Mouse (Mus musculus) stomach, postnatal 0 days (tissue): ENCODE data around the gene Selenof. TPM values are rescaled to one million over a fixed set of nuclear protein-coding genes. Genes with fewer than 3 reads are reported as not detected.

Experiments
- ATAC-seq: fragments of 200-750 bp; cut with Nextera tagmentation; 2 replicates; pipeline ENCODE4 v1.8.0; 2017; ENCODE audit not compliant: low FRiP score, low TSS enrichment
- DNase-seq: peaks from one replicate; pipeline ENCODE4 v3.0.0-alpha.2; 2016; ENCODE audit warnings: low spot score
- H3K27ac ChIP-seq: fragments of 300-500 bp; sonication (generic); replicated peaks from 2 replicates; pipeline ENCODE4 v1.5.1; 2014; ENCODE audit warnings: mild to moderate bottlenecking, control low read depth
- H3K27me3 ChIP-seq: fragments of 300-500 bp; sonication (generic); 2 replicates; pipeline ENCODE4 v1.6.1; 2014; ENCODE audit warnings: low read length; ENCODE audit not compliant: control insufficient read depth, insufficient read depth
- H3K36me3 ChIP-seq: fragments of 300-500 bp; sonication (generic); 2 replicates; pipeline ENCODE4 v1.6.1; 2014; ENCODE audit warnings: low read length, mixed read lengths; ENCODE audit not compliant: control insufficient read depth, insufficient read depth
- H3K4me1 ChIP-seq: fragments of 300-500 bp; sonication (generic); replicated peaks from 2 replicates; pipeline ENCODE4 v1.6.1; 2014; ENCODE audit warnings: antibody characterized with exemption; ENCODE audit not compliant: control insufficient read depth, insufficient read depth
- H3K4me2 ChIP-seq: fragments of 300-500 bp; sonication (generic); replicated peaks from 2 replicates; pipeline ENCODE4 v1.6.1; 2014; ENCODE audit warnings: low read depth, mild to moderate bottlenecking, control low read depth, moderate library complexity
- H3K4me3 ChIP-seq: fragments of 300-500 bp; sonication (generic); 2 replicates; pipeline ENCODE4 v1.5.1; 2014; ENCODE audit warnings: low read depth, low read length, control low read depth
- H3K9ac ChIP-seq: fragments of 300-500 bp; sonication (generic); 2 replicates; pipeline ENCODE4 v1.6.1; 2014; ENCODE audit warnings: mild to moderate bottlenecking, low read length, control low read depth, mixed read lengths
- H3K9me3 ChIP-seq: fragments of 300-500 bp; sonication (generic); 2 replicates; pipeline ENCODE4 v1.6.1; 2016; ENCODE audit warnings: low read length; ENCODE audit not compliant: control insufficient read depth
- CTCF ChIP-seq: IDR thresholded peaks from 2 replicates; pipeline ENCODE4 v1.5.1; 2016; ENCODE audit warnings: antibody characterized with exemption, low read depth, mild to moderate bottlenecking, moderate library complexity
- EP300 ChIP-seq: optimal IDR thresholded peaks from 2 replicates; pipeline ENCODE3; 2016; ENCODE audit warnings: antibody characterized with exemption
- WGBS: fragments of 180-500 bp; shearing (Covaris S2); extraction: QIAGEN DNeasy Blood & Tissue Kit; methylation state at CpG from one replicate; pipeline ENCODE4 v1.1.7; 2014; 5-methylcytosine and 5-hydroxymethylcytosine counted together
- polyA plus RNA-seq: library from polyadenylated mRNA; unstranded; fragments of >200 nt; fragmentation: Nextera tagmentation; extraction: Ambion mirVana; gene quantifications from 2 replicates; pipeline ENCODE4 v1.2.1, GENCODE M21; 2015

The Selenof gene
- 546 and 560 TPM in 2 replicates for polyA plus RNA-seq

DNA sequence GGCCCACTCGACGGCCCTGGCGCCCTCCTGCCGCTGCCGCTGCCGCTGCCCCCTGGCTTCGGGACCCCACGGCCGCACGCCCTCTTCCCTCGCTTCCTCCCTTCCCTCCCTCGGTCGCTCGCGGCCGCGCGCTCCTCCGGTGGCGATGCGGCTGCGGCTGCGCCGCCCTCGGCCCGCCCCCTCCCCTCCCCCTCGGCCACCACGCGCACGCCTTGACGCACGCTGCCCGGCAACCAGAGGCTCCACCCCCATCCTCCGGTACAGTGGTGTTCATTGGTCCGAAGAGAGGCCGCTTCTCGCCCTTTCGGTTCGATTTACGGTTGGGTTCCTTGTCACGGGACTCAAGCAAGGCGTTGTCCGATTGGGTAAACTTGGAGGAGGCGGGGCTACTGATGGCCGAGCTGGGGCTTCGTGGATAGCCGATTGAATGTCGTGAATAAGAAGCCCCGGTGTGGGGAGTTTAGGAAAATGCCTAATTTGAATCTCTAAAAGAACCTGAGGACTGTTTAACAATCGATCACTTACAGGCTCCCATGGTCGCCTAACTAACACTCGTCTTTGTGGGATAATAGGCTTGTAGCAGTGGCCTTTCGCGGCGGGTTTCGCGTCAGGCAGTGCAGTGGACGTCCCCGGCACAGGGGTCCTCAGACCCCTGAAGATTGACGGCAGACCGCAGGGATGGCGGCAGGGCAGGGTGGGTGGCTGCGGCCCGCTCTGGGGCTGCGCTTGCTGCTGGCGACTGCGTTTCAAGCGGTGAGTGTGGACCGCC, at the start of gene Selenof, which contains the start of gene Hs2st1:
Gene Selenof (plus strand): TSS at position 258 of the 769 bp plus-strand sequence.
Gene Hs2st1 (minus strand): TSS at position 135 of the 769 bp plus-strand sequence.
- peaks cover 8% of the 10 kb centered on the region; the same call in 1 of the 2 replicates for H3K4me1 ChIP-seq
- H3K9me3 ChIP-seq: no peaks in the 10 kb centered on the region
- 0 out of 2 replicates have a peak, but pooled peaks cover 3% of the 10 kb centered on the region for H3K36me3 ChIP-seq
- TF ChIP-seq CTCF (peak; percentile 42), EP300 (peak; percentile 96)
- ATAC-seq (peak; percentile 99), DNase-seq (peak; percentile 99)
- H3K9ac ChIP-seq: peak within 1 kb of the TSS; percentile 89
- H3K4me3 ChIP-seq: peak within 1 kb of the TSS; percentile 90
- peak within 1 kb of the TSS; percentile 96 for H3K27ac ChIP-seq
- H3K4me2 ChIP-seq: peak within 1 kb of the TSS; percentile 99
- no peaks in the 10 kb centered on the region for H3K27me3 ChIP-seq
- WGBS: 1% methylated on average over 59 of the region's 69 CpGs

DNA sequence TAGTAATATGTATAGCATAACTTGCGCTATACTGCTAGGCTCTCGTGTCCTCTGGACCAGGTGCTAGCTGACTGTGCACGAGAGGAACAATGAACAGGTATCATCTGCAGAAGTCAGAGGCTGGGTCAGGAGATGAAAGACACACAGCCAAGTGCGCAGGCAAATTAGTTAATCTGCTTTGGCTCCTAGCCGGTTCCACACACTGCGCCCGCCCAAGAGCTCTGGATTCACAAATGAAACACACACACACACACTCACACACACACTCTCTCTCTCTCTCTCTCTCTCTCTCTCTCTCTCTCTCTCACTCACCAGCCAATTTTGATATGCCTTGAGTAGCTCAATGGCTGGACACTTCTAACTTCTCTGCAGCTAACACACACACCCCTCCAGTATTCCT, 42.2 kb upstream of the Selenof start:
- ATAC-seq (no peak), DNase-seq (no peak)
- no peaks in the 10 kb centered on the region for H3K27me3 ChIP-seq
- H3K4me1 ChIP-seq: no peaks in the 10 kb centered on the region
- no peaks in the 10 kb centered on the region for H3K9me3 ChIP-seq
- WGBS: 79% methylated on average over 7 of the region's 7 CpGs
- no peak overlapping the region for H3K4me2 ChIP-seq
- no peak overlapping the region for H3K4me3 ChIP-seq
- TF ChIP-seq EP300 (no peak), CTCF (no peak)
- H3K36me3 ChIP-seq: no peaks in the 10 kb centered on the region
- no peak overlapping the region for H3K27ac ChIP-seq
- H3K9ac ChIP-seq: no peak overlapping the region

DNA sequence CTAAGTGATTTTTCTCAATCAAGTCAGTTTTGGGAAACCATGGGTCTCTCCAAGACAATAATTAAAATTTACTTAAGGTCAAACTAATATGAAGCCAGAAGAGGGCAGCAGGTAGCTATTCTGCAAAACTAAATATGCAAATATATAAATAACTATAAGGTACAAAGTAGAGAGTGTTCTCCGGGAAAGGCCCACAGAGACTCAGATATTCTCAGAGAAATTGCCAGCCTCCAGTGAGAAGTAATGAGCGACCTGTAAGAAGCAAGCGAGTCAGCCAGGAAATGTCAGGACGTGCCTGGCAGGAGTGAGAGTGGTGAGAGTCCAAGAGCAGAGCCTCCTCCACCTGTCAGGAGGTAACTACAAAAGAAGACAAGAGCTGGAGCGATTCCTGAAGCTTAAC, 39.1 kb upstream of the Selenof start:
- Histone ChIP-seq H3K4me2 (peak overlapping the region; percentile 31; the same call in 1 of the 2 replicates), H3K9ac (no peak overlapping the region), H3K4me1 (no peaks in the 10 kb centered on the region), H3K9me3 (no peaks in the 10 kb centered on the region), H3K27ac (no peak overlapping the region), H3K36me3 (no peaks in the 10 kb centered on the region), H3K27me3 (no peaks in the 10 kb centered on the region), H3K4me3 (no peak overlapping the region)
- DNase-seq (no peak), ATAC-seq (no peak; the same call in 1 of the 2 replicates)
- 42% methylated on average over 5 of the region's 5 CpGs for WGBS
- TF ChIP-seq CTCF (peak; percentile 74), EP300 (no peak)

DNA sequence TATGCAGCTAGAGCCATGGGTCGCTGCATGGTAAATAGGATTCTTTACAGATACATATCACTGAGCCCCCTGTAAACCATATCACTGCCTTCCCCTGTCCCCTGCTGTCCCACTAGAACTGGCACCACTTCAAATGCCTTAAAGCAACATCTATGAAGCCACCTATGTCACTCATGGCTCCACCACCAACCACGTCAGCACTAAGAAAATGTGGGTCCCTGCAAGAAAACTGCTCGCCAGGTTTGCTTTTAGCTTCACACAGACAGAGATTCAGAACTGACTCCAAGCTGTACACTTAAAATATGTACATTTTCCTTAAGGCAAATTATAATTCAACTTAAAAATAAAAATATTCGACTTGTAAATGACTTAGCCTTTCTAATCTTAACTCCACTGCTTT, 35.0 kb upstream of the Selenof start:
- DNase-seq: no peak
- TF ChIP-seq EP300: no peak
- TF ChIP-seq CTCF: no peak
- H3K4me2 ChIP-seq: no peak overlapping the region
- no peak overlapping the region for H3K9ac ChIP-seq
- no peak overlapping the region for H3K27ac ChIP-seq
- 97% methylated on average over 4 of the region's 4 CpGs for WGBS
- ATAC-seq: no peak
- H3K36me3 ChIP-seq: no peaks in the 10 kb centered on the region
- no peaks in the 10 kb centered on the region for H3K27me3 ChIP-seq
- H3K9me3 ChIP-seq: no peaks in the 10 kb centered on the region
- H3K4me3 ChIP-seq: no peak overlapping the region
- H3K4me1 ChIP-seq: no peaks in the 10 kb centered on the region; the same call in 1 of the 2 replicates

DNA sequence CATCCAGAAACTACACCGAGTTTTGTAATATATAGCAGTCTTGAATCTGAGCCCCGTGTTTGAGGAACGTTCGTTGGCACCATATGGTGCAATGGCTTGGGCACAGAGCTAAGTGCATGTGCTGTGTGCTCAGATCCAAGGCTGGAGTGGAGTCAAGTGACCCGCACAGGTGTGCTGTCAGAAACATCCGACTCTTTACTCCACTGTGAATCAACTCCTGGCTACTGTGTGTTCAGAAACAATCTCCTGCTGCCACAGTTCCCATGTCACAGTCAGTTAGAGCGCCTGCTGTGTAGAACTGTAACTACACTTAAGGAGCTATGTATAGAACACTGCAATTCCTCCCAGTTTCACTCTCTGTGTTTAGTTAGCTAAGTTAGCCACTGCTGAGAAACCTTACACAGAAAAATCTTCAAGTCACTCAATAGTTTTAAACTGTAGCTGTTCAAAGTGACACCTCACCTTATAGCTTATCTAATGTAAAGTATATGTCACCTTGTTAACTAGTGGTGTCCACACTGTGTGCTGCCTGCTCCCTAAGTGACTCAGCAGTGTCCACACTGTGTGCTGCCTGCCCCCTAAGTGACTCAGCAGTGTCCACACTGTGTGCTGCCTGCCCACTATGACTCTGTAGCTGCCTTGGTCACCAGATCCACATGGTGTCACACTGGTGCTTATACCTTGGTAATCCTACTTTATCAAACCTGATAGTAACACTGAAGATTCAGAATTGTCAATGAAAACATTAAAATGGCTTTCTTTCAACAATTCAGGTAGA, 32.8 kb upstream of the Selenof start:
- Histone ChIP-seq H3K27ac (no peak overlapping the region), H3K9ac (no peak overlapping the region), H3K27me3 (no peaks in the 10 kb centered on the region), H3K4me3 (no peak overlapping the region), H3K4me2 (no peak overlapping the region), H3K9me3 (no peaks in the 10 kb centered on the region), H3K4me1 (no peaks in the 10 kb centered on the region; the same call in 1 of the 2 replicates), H3K36me3 (no peaks in the 10 kb centered on the region)
- ATAC-seq (0 out of 2 replicates have a peak, but pooled peaks have one; percentile 45), DNase-seq (no peak)
- no peak for TF ChIP-seq CTCF
- TF ChIP-seq EP300: no peak
- 67% methylated on average over 7 of the region's 7 CpGs for WGBS
